Mouse (Mus musculus) right cerebral cortex, postnatal 14 days (tissue): ENCODE measurements around the gene Tubgcp6.

Experiments
- DNase-seq: peaks from one replicate; pipeline ENCODE4 v3.0.0; 2022

Gene Tubgcp6

DNA sequence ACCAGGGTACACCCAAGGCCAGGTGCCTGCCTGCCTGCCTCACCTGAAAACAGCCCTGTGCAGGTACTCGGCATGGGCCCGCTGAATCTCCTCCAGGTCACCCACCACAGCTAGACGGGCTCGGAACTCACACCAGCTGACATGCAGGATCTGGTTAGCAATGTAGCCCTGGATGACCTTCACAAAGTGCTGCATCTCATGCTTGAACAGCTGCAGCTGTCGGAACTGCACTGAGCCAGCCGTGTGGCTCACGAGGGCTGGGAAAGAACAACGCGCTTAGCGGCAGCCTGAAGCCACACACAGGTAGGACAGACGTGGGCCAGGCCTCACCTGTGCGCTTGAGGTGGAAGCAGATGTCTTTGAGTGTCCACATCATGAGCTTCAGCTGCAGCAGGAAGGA is 22.1 kb downstream of the Tubgcp6 start:
- no peak for DNase-seq

- DNase-seq: no peak
These were observed 24.3 kb downstream of the Tubgcp6 start for GRCm38 (mm10) chr15:89098616-89099015.

GRCm38 (mm10) chr15:89097450-89097849 is 25.5 kb downstream of the Tubgcp6 start:
- DNase-seq: no peak

- DNase-seq: no peak
These were observed 30.7 kb downstream of the Tubgcp6 start for GRCm38 (mm10) chr15:89092181-89092580.

DNA sequence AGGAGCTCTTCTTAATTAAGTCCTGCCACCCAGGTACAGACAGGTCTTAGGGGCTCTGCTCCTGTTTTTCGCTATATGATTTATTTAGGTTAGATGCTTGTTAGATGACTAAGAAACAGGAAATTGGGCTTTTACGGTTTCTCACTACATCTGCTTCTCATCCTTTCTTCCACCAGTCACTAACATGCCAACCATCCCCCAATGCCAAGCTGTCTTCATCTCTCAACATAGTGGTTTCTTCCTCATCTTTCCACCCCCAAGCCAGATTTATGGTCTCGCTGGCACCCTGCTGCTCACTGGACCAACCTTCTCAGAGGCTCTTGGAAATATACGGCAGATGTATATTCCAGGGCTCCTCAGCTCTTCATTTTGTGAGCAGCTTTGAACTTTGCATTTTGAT is 32.2 kb downstream of the Tubgcp6 start:
- no peak for DNase-seq

- DNase-seq: no peak
These were observed 33.5 kb downstream of the Tubgcp6 start for GRCm38 (mm10) chr15:89089248-89090051.

DNA sequence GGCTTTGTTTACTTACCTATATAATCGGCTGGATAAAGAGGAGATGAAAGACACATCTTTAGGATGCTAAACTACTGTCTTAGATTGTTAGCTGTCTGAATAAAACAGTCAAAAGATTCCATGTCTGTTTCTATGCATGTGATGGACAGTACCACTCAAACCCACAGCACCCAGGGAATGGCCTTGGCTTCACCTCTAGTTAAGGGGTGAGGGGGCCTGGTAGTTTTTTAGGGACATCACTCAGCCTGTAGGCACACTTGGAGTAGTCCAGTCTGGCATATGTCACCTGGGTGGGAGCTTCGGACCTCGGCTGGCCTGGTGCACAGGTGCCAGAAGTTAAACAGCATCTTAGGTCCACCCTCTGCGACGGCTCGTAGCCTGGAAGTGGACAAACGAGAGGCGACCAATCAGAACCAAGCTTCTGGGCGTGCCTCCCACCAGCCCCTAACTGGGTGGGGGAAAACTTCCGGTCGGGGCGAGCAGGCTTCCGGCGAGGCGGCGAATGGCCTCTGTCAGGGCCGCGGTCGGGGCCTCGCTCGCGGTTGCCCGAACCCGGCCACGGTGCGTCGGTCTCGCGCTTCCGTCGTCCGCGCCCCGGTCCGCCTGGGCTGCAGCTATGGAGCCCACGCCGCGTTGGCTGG is 34.2 kb downstream of the Tubgcp6 start, which contains the start of gene Selenoo:
TSS of gene Selenoo (plus strand) at position 478 of the 641 bp plus-strand sequence.
- DNase-seq: peak; percentile 88

GRCm38 (mm10) chr15:89084826-89085225 is 38.1 kb downstream of the Tubgcp6 start:
- no peak for DNase-seq

- no peak for DNase-seq
These were observed 39.0 kb downstream of the Tubgcp6 start for GRCm38 (mm10) chr15:89083906-89084305.

GRCm38 (mm10) chr15:89078208-89078836 is 44.6 kb downstream of the Tubgcp6 start:
- DNase-seq: no peak

GRCm38 (mm10) chr15:89076156-89076731 is 46.7 kb downstream of the Tubgcp6 start:
- peak; percentile 57 for DNase-seq

- DNase-seq: peak; percentile 83
These were observed 47.3 kb downstream of the Tubgcp6 start for GRCm38 (mm10) chr15:89075478-89076147.

DNA sequence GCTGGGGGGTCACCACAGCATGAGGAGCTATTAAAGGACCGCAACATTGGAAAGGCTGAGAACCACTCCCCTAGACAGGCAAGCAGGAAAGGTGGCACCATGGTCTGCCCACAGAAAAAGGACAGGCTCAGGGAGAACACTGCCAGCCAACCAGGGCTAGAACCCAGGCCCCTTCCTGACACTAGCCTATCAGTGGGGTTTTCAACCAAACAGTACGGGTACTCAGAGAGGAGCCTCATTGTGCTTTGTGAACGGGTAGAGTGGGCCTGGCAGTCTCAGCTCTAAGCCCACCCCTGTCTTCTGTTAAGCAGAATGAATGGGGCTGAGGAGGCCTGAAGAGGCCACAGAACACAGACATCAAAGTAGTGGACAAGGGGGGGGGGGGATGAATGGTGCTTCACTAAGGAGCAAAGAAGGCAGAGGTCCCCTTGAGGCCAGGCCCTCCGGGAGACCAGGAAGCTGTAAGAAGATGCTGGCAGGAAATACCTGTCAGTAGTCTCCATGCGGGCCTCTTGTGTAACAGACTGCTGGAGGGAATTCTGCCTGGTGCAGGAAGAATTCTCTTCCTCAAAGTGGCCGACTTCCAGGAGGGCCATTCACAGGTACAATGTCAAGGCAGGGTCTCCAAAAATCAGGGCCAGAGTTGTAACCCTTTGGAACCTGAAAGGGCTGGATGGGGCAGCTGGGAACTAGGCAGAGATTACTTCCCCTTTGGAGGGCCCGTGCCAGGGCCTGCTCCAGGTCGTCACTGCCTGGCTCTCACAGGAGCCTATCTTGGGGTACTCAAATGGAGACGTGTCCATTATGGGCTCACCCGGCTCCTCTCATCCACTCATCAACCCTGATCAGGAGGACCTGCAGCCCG is 48.1 kb downstream of the Tubgcp6 start, which contains the start of gene Trabd:
TSS of gene Trabd (plus strand) at position 512 of the 865 bp plus-strand sequence.
- no peak for DNase-seq

DNA sequence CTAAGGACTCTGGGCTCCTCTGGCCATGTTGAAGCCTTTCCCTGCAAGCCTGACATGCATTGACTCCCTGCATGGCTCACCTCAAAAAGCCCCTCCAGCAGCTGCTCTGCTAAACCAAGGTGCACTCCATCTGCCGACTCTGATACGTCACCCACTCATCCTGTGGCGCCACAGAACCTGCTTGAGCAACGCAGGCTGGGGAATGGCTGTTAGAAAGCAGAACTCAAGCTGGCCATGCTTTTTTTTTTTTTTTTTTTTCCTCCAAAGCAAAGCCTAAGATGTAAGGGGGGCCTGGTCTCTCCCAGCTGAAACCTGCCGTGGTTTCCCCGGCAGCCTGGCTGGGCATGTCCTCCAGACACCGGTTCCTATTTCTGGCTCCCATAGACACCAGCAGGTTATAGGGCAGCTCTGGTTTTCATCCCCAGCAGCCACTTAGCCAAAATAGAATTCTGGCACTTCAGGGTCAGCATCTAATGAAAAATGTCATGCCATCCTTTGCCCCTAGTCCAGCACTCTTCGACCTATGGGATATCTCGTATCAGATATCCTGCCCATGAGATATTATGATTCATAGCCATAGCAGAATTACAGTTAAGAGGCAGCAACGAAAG is 48.8 kb downstream of the Tubgcp6 start:
- DNase-seq: no peak

GRCm38 (mm10) chr15:89070606-89071005 is 52.3 kb downstream of the Tubgcp6 start:
- peak; percentile 5 for DNase-seq

DNA sequence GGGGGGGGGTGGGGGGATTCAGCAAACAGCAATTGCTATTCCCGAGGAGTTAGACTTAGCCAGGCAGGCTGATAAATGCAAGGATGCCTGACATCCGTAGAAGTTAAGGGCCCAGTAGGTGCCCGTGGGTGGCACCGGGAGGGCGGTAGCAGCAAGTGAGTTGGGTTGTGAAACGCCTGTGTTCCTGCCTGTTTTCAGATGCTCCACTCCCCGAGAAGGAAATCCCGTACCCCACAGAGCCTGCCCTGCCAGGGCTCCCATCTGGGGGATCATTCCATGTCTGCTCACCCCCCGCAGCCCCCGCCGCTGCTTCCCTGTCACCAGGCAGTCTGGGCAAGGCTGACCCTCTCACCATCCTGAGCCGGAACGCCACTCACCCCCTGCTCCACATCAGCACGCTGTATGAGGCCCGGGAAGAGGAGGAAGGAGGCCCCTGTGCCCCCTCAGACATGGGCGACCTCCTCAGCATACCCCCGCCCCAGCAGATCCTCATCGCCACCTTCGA is 53.5 kb downstream of the Tubgcp6 start:
- peak; percentile 12 for DNase-seq

DNA sequence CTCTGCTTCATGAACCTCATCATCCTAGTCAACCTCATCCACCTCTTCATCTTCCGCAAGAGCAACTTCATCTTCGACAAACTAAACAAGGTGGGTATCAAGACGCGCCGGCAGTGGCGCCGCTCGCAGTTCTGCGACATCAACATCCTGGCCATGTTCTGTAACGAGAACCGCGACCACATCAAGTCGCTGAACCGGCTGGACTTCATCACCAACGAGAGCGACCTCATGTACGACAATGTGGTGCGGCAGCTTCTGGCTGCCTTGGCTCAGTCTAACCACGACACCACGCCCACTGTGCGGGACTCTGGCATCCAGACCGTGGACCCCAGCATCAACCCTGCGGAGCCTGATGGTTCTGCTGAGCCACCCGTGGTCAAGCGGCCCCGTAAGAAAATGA is 54.7 kb downstream of the Tubgcp6 start:
- peak; percentile 3 for DNase-seq

DNA sequence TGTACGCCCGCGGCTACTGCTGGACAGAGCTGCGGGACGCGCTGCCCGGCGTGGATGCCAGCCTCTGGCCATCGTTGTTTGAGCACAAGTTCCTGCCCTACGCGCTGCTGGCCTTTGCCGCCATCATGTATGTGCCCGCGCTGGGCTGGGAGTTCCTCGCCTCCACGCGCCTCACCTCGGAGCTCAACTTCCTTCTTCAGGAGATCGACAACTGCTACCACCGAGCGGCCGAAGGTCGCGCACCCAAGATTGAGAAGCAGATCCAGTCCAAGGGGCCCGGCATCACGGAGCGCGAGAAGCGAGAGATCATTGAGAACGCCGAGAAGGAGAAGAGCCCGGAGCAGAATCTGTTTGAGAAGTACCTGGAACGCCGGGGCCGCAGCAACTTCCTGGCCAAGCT is 55.3 kb downstream of the Tubgcp6 start:
- DNase-seq: peak; percentile 6

DNA sequence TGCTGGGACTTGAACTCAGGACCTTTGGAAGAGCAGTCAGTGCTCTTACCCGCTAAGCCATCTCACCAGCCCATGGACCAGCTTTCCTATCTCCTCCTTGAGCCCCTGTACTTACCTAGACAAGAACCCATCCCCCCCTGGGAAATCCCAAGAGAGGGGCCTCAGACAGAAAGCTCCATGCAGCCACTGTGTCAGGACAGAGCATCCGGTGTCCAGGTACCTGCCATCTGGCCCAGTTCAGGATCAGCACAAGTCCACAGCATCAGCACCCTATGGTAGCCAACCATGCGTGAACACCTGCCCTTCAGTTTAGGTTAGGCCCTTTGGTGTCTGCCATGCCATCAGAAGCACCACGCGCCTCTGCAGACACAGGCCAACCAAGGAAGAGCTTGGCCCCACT is 58.0 kb downstream of the Tubgcp6 start:
- peak; percentile 2 for DNase-seq

- peak; percentile 16 for DNase-seq
These were observed 59.4 kb downstream of the Tubgcp6 start for GRCm38 (mm10) chr15:89063536-89063935.

GRCm38 (mm10) chr15:89063001-89063400 is 59.9 kb downstream of the Tubgcp6 start:
- DNase-seq: peak; percentile 2
